Mouse (Mus musculus): Measurements from ENCODE around the gene Ampd2. TPM values are rescaled to one million over a fixed set of nuclear protein-coding genes. Genes with fewer than 3 reads are reported as not detected.
A peak's percentile ranks its signal among the peaks of the same experiment; 100 is the strongest.

The Ampd2 gene
- polyA plus RNA-seq (2014; fragmentation: Nextera tagmentation; extraction: Ambion mirVana), result 30.6 and 32.1 TPM in 2 replicates

DNA sequence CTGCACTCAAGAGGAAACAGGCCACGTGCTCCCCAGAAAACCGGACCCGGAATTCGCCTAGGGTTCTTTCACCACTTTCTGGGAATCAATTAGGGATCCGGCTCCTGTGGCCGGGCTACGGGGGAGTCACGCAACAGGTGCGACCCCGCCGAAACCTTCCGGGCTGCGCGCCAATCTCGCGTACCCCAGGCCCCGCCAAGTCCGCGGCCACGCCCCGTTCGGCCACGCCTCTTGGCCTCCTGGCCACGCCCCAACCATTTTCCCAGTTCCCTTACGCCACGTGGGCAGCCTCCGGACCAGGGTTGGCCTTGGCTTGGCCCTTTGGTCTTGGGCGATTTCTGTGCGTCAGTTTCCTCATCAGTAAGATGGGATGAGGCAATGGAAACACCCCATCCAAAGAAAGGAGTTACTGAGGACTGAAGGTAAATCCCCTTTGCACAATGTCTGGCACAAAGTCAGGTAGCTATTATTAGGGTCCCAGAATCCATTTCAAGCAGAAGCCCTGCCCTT, at the start of gene Ampd2:
Gene Ampd2, minus strand, starts transcription at position 182 of the 510 bp plus-strand sequence.
- peak within 1 kb of the TSS; percentile 83 for H3K9ac ChIP-seq (ENCODE audit: low read depth, low read length)
- WGBS (ENCODE audit: insufficient replicate concordance), result 2% methylated on average over 29 of the region's 29 CpGs

DNA sequence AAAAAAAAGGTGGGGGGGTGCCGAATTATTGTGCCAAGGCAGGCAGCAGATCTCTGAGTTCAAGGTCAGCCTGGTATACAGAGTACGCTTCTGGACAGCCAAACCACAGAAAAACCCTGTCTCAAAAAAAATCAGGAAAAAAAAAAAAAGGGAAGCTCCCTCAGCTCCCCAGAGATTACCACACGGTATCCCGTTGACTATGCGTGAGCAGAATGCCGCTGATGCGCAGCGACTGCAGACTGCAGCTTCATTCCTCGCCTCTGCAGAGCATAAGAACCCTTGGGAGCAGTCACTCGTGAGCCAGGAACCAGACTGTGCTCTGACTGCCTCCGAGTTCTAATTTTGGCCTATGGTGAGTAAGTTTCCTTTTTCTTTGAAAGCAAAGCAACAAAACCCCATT, 48.2 kb upstream of the Ampd2 start:
- no peaks in the 10 kb centered on the region for H3K27me3 ChIP-seq (ENCODE audit: control insufficient read depth, insufficient read depth, low read length)
- no peak overlapping the region for H3K4me2 ChIP-seq
- H3K27ac ChIP-seq (ENCODE audit: low read depth, low read length), result no peak overlapping the region
- H3K4me1 ChIP-seq (ENCODE audit: control insufficient read depth, insufficient read depth, low read length), result peaks cover 34% of the 10 kb centered on the region
- H3K36me3 ChIP-seq (ENCODE audit: control insufficient read depth, insufficient read depth, low read length), result no peaks in the 10 kb centered on the region
- H3K4me3 ChIP-seq (ENCODE audit: low read depth, low read length), result no peak overlapping the region
- no peak overlapping the region for H3K9ac ChIP-seq (ENCODE audit: low read depth, low read length)
- ATAC-seq (replicated peaks; ENCODE audit: insufficient number of reproducible peaks, low FRiP score, low TSS enrichment), result no peak; the same call in 1 of the 2 replicates
- H3K9me3 ChIP-seq (replicated peaks; ENCODE audit: control insufficient read depth, low read length), result no peaks in the 10 kb centered on the region
- 69% methylated on average over 11 of the region's 11 CpGs for WGBS (ENCODE audit: insufficient replicate concordance)

More for the DNA sequence above, at the start of gene Ampd2:
- Histone ChIP-seq H3K4me3 (ENCODE audit: low read depth, low read length) (peak within 1 kb of the TSS; percentile 80), H3K4me1 (ENCODE audit: control insufficient read depth, insufficient read depth, low read length) (peaks cover 50% of the 10 kb centered on the region), H3K27ac (ENCODE audit: low read depth, low read length) (peak within 1 kb of the TSS; percentile 91), H3K4me2 (peak within 1 kb of the TSS; percentile 95), H3K36me3 (ENCODE audit: control insufficient read depth, insufficient read depth, low read length) (no peaks in the 10 kb centered on the region), H3K9me3 (replicated peaks; ENCODE audit: control insufficient read depth, low read length) (no peaks in the 10 kb centered on the region), H3K27me3 (ENCODE audit: control insufficient read depth, insufficient read depth, low read length) (no peaks in the 10 kb centered on the region)
- peak; percentile 69 for ATAC-seq (replicated peaks; ENCODE audit: insufficient number of reproducible peaks, low FRiP score, low TSS enrichment)

DNA sequence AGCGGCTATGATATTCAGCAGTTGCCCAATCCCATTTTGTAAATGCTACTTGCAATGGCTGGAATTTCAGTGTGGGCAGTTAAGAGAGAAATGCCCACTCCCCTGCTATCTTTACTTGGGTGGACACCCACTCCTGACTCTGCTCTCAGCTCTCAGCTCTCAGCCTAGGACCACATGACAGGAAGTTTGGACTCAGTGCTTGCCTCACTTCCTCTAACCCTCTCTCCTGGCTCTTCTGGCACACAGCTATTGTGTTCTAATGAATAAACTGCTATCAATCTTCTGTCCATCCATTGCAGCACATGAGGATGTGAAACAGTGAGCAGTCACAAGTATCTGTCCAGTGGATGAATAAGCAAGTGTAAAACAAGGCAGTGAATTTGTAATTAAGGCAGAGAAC, 46.0 kb upstream of the Ampd2 start:
- Histone ChIP-seq H3K9ac (ENCODE audit: low read depth, low read length) (no peak overlapping the region), H3K27me3 (ENCODE audit: control insufficient read depth, insufficient read depth, low read length) (no peaks in the 10 kb centered on the region), H3K9me3 (replicated peaks; ENCODE audit: control insufficient read depth, low read length) (no peaks in the 10 kb centered on the region), H3K4me1 (ENCODE audit: control insufficient read depth, insufficient read depth, low read length) (peaks cover 44% of the 10 kb centered on the region), H3K36me3 (ENCODE audit: control insufficient read depth, insufficient read depth, low read length) (no peaks in the 10 kb centered on the region), H3K4me2 (no peak overlapping the region), H3K27ac (ENCODE audit: low read depth, low read length) (peak overlapping the region; percentile 42), H3K4me3 (ENCODE audit: low read depth, low read length) (no peak overlapping the region)
- no peak for ATAC-seq (replicated peaks; ENCODE audit: insufficient number of reproducible peaks, low FRiP score, low TSS enrichment)
- WGBS (ENCODE audit: insufficient replicate concordance), result 65% methylated on average over 1 of the region's 1 CpGs

DNA sequence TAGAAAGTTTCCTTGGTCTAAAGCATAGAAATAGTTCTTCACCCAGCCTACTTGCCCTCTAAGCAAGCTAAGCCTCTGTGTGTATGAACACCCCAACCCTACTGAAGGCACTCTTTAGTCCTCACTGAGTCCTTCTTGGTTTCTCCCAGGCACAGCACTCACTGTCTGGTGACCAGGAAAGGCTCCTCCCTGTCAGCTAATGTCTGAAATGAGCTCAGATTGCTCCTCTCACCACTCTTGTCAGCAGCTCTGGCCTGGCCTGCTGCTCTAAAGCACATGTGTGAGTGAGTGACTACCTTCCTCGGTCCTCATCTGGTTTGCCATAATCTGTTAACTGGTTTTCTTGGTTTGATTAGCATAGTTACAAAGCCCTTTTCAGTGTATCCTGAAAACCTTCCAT, 45.4 kb upstream of the Ampd2 start:
- Histone ChIP-seq H3K27ac (ENCODE audit: low read depth, low read length) (peak overlapping the region; percentile 42; the same call in 1 of the 2 replicates), H3K27me3 (ENCODE audit: control insufficient read depth, insufficient read depth, low read length) (no peaks in the 10 kb centered on the region), H3K4me3 (ENCODE audit: low read depth, low read length) (no peak overlapping the region), H3K9me3 (replicated peaks; ENCODE audit: control insufficient read depth, low read length) (no peaks in the 10 kb centered on the region), H3K36me3 (ENCODE audit: control insufficient read depth, insufficient read depth, low read length) (no peaks in the 10 kb centered on the region), H3K4me2 (no peak overlapping the region), H3K4me1 (ENCODE audit: control insufficient read depth, insufficient read depth, low read length) (peaks cover 44% of the 10 kb centered on the region), H3K9ac (ENCODE audit: low read depth, low read length) (0 out of 2 replicates have a peak overlapping the region, but pooled peaks have one; percentile 22)
- 33% methylated on average over 1 of the region's 1 CpGs for WGBS (ENCODE audit: insufficient replicate concordance)
- no peak for ATAC-seq (replicated peaks; ENCODE audit: insufficient number of reproducible peaks, low FRiP score, low TSS enrichment)

DNA sequence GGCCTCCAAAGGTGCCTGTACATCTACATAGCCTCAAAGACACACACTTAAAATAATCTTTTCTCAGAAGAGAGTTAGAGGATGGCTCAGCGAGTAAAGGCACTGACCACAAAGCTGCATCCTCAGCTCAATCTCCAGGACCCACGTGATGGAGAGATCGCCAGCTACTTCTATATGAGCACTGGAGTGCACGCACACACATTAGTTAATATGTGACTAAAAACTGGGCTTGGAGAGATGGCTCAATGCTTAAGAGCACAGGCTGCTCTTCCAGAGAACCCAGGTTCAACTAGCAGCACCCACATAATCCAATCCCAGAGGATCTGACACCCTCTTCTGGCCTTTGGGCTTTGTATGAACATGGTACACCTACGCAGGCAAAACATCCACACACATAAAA, 44.8 kb upstream of the Ampd2 start:
- 91% methylated on average over 5 of the region's 5 CpGs for WGBS (ENCODE audit: insufficient replicate concordance)
- H3K27ac ChIP-seq (ENCODE audit: low read depth, low read length), result no peak overlapping the region

DNA sequence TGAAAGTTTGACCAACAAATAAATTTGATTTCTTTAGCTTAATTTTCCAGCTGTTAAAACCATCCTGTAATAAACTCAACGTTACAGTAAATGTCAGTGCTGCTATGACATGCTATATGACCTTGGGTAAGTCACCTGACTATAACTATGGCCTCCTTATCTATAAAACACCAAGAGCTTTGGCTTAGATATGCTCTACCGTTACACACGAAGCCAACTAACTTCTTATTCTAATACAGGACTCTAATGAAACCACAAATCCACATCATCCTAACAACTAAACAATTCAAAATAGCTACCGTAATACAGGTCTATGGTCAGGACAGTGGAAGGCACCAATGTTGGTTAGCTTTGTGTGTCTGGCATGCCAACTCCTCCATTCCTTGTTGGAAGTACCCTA, 43.4 kb upstream of the Ampd2 start:
- H3K27ac ChIP-seq (ENCODE audit: low read depth, low read length), result no peak overlapping the region

More for the DNA sequence above, 44.8 kb upstream of the Ampd2 start:
- Histone ChIP-seq H3K36me3 (ENCODE audit: control insufficient read depth, insufficient read depth, low read length) (no peaks in the 10 kb centered on the region), H3K4me1 (ENCODE audit: control insufficient read depth, insufficient read depth, low read length) (peaks cover 44% of the 10 kb centered on the region), H3K9ac (ENCODE audit: low read depth, low read length) (no peak overlapping the region), H3K9me3 (replicated peaks; ENCODE audit: control insufficient read depth, low read length) (no peaks in the 10 kb centered on the region), H3K4me2 (no peak overlapping the region), H3K4me3 (ENCODE audit: low read depth, low read length) (no peak overlapping the region), H3K27me3 (ENCODE audit: control insufficient read depth, insufficient read depth, low read length) (no peaks in the 10 kb centered on the region)
- ATAC-seq (replicated peaks; ENCODE audit: insufficient number of reproducible peaks, low FRiP score, low TSS enrichment), result no peak

DNA sequence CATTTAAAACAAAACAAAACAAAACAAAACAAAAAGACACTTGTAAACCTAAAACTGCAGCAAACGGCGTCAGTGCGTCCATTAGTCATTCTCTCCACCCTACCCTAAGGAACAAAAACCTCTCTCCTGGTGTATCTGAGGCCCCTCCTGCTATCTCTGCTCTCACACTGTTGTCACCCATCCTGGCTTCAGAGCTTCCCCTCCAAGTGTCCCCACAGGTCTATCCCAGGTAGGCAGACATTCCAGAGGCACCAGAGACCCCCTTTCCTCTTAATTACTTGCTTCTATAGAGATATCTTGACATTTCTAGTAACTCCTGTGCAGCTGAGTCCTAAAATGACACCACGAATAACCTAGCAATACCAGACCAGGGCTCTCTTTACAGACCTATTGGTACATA, 42.9 kb upstream of the Ampd2 start:
- H3K4me3 ChIP-seq (ENCODE audit: low read depth, low read length), result no peak overlapping the region
- H3K36me3 ChIP-seq (ENCODE audit: control insufficient read depth, insufficient read depth, low read length), result no peaks in the 10 kb centered on the region
- H3K27me3 ChIP-seq (ENCODE audit: control insufficient read depth, insufficient read depth, low read length), result no peaks in the 10 kb centered on the region
- H3K4me2 ChIP-seq, result no peak overlapping the region
- no peak overlapping the region for H3K27ac ChIP-seq (ENCODE audit: low read depth, low read length)
- H3K9me3 ChIP-seq (replicated peaks; ENCODE audit: control insufficient read depth, low read length), result no peaks in the 10 kb centered on the region
- H3K4me1 ChIP-seq (ENCODE audit: control insufficient read depth, insufficient read depth, low read length), result peaks cover 44% of the 10 kb centered on the region
- ATAC-seq (replicated peaks; ENCODE audit: insufficient number of reproducible peaks, low FRiP score, low TSS enrichment), result no peak
- 75% methylated on average over 4 of the region's 4 CpGs for WGBS (ENCODE audit: insufficient replicate concordance)
- no peak overlapping the region for H3K9ac ChIP-seq (ENCODE audit: low read depth, low read length)

More for the DNA sequence above, 43.4 kb upstream of the Ampd2 start:
- no peak overlapping the region for H3K9ac ChIP-seq (ENCODE audit: low read depth, low read length)
- no peak overlapping the region for H3K4me3 ChIP-seq (ENCODE audit: low read depth, low read length)
- H3K4me1 ChIP-seq (ENCODE audit: control insufficient read depth, insufficient read depth, low read length), result peaks cover 44% of the 10 kb centered on the region
- no peaks in the 10 kb centered on the region for H3K36me3 ChIP-seq (ENCODE audit: control insufficient read depth, insufficient read depth, low read length)
- WGBS (ENCODE audit: insufficient replicate concordance), result 71% methylated on average over 4 of the region's 4 CpGs
- H3K4me2 ChIP-seq, result no peak overlapping the region
- H3K27me3 ChIP-seq (ENCODE audit: control insufficient read depth, insufficient read depth, low read length), result no peaks in the 10 kb centered on the region
- H3K9me3 ChIP-seq (replicated peaks; ENCODE audit: control insufficient read depth, low read length), result no peaks in the 10 kb centered on the region
- no peak for ATAC-seq (replicated peaks; ENCODE audit: insufficient number of reproducible peaks, low FRiP score, low TSS enrichment)

DNA sequence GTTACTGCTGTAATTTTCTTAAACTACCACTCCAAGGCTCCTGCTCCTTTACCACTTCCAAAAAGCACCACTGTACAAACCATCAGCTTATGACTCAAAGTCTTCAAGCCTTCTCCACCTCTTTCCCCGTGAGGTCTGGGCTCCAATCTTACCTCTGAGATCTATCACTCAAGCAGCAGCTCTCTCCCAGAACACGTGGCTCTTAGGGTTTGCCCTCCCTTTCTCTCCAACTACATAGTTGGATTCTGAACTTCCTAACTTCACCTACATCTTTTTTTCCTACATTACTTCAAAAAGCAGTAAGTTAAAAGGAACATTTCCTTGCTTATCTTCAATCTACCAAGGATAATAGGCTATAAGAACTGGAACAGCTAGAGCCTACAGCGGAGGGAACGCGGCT, 42.1 kb upstream of the Ampd2 start:
- Histone ChIP-seq H3K4me2 (no peak overlapping the region), H3K4me3 (ENCODE audit: low read depth, low read length) (no peak overlapping the region), H3K27ac (ENCODE audit: low read depth, low read length) (no peak overlapping the region), H3K9me3 (replicated peaks; ENCODE audit: control insufficient read depth, low read length) (no peaks in the 10 kb centered on the region), H3K36me3 (ENCODE audit: control insufficient read depth, insufficient read depth, low read length) (no peaks in the 10 kb centered on the region), H3K27me3 (ENCODE audit: control insufficient read depth, insufficient read depth, low read length) (no peaks in the 10 kb centered on the region), H3K4me1 (ENCODE audit: control insufficient read depth, insufficient read depth, low read length) (peaks cover 44% of the 10 kb centered on the region), H3K9ac (ENCODE audit: low read depth, low read length) (no peak overlapping the region)
- 73% methylated on average over 5 of the region's 5 CpGs for WGBS (ENCODE audit: insufficient replicate concordance)
- ATAC-seq (replicated peaks; ENCODE audit: insufficient number of reproducible peaks, low FRiP score, low TSS enrichment), result no peak

DNA sequence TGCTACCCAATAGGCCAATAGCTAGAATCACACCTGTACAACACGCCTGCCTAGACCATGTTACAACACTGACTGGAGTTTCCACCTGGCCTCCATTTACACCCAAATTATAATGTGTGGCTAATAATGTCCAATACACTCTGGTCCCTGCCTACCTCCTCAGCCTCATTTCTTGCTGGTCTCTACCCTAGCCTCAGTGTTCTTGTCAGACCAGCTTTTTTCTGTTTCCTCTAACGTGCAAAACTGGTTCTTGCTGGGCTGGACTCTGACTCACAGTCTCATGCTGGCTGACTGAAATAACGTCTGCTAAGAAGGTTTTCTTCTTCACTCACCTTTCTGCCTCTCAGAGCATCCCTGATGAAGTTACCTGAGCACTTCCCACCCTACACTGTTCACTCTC, 39.9 kb upstream of the Ampd2 start:
- WGBS (ENCODE audit: insufficient replicate concordance), result 91% methylated on average over 3 of the region's 3 CpGs
- no peaks in the 10 kb centered on the region for H3K27me3 ChIP-seq (ENCODE audit: control insufficient read depth, insufficient read depth, low read length)
- no peak overlapping the region for H3K4me3 ChIP-seq (ENCODE audit: low read depth, low read length)
- H3K27ac ChIP-seq (ENCODE audit: low read depth, low read length), result no peak overlapping the region
- H3K4me1 ChIP-seq (ENCODE audit: control insufficient read depth, insufficient read depth, low read length), result peaks cover 24% of the 10 kb centered on the region
- H3K36me3 ChIP-seq (ENCODE audit: control insufficient read depth, insufficient read depth, low read length), result 0 out of 2 replicates have a peak, but pooled peaks cover under 1% of the 10 kb centered on the region
- no peak overlapping the region for H3K9ac ChIP-seq (ENCODE audit: low read depth, low read length)
- H3K4me2 ChIP-seq, result no peak overlapping the region
- ATAC-seq (replicated peaks; ENCODE audit: insufficient number of reproducible peaks, low FRiP score, low TSS enrichment), result no peak
- H3K9me3 ChIP-seq (replicated peaks; ENCODE audit: control insufficient read depth, low read length), result no peaks in the 10 kb centered on the region
